In genomic region chr1:51769815-51770503, GRCm38 (mm10) we compare ENCODE assay signal across 11 mouse cellular contexts.
"Had no signal": no experiment of that assay in that cellular context is flagged by ENCODE, and none has a peak within 500 bp of the region (broad histone marks: within the 10 kb centered on the region; RNA-seq: fewer than 3 reads in every experiment).

No protein-coding gene starts in this region.

- H3K4me2 ChIP-seq: midbrain, embryonic 13.5 days; stomach, embryonic 15.5 days had no signal

- H3K4me1 ChIP-seq: limb, embryonic 10.5 days; midbrain, embryonic 13.5 days; stomach, embryonic 15.5 days had no signal

- H3K9me3 ChIP-seq: limb, embryonic 10.5 days; midbrain, embryonic 13.5 days; stomach, embryonic 15.5 days had no signal

- DNase-seq: kidney, postnatal 10 days; kidney, postnatal 4 days; lung, adult 2 months; lung, postnatal 36 days; right cerebral cortex, postnatal 14 days; thymus, postnatal 4 days had no signal

- H3K9ac ChIP-seq: liver, embryonic 14.5 days; midbrain, embryonic 13.5 days; stomach, embryonic 15.5 days had no signal

- ATAC-seq: midbrain, embryonic 13.5 days had no signal

- H3K4me3 ChIP-seq: left cerebral cortex, adult 2 months; limb, embryonic 10.5 days; midbrain, embryonic 13.5 days; stomach, embryonic 15.5 days had no signal

- H3K27me3 ChIP-seq: midbrain, embryonic 13.5 days; stomach, embryonic 15.5 days had no signal

- H3K27ac ChIP-seq: left cerebral cortex, adult 2 months; limb, embryonic 10.5 days; liver, embryonic 14.5 days; midbrain, embryonic 13.5 days; stomach, embryonic 15.5 days had no signal
